Mouse (Mus musculus) liver, embryonic 16.5 days (tissue): ENCODE data around the gene Pdlim1. TPM values are rescaled to one million over a fixed set of nuclear protein-coding genes. Genes with fewer than 3 reads are reported as not detected.

Experiments used
- ATAC-seq: fragments of 200-750 bp; cut with Nextera tagmentation; 2 replicates; pipeline ENCODE4 v1.8.0; 2017; ENCODE audit warnings: low read depth, mild to moderate bottlenecking, moderate number of reproducible peaks, moderate library complexity
- H3K27ac ChIP-seq: fragments of 300-500 bp; sonication (generic); 2 replicates; pipeline ENCODE4 v1.5.1; 2014; ENCODE audit warnings: mild to moderate bottlenecking, low read length
- H3K27me3 ChIP-seq: fragments of 300-500 bp; sonication (generic); 2 replicates; pipeline ENCODE4 v1.6.1; 2014; ENCODE audit warnings: low read depth, low read length, mixed read lengths; ENCODE audit not compliant: control insufficient read depth, insufficient read depth
- H3K36me3 ChIP-seq: fragments of 300-500 bp; sonication (generic); 2 replicates; pipeline ENCODE4 v1.6.1; 2014; ENCODE audit warnings: mild to moderate bottlenecking; ENCODE audit not compliant: control insufficient read depth, insufficient read depth
- H3K4me1 ChIP-seq: fragments of 300-500 bp; sonication (generic); 2 replicates; pipeline ENCODE4 v1.6.1; 2014; ENCODE audit warnings: low read depth, low read length, mixed read lengths; ENCODE audit not compliant: control insufficient read depth
- H3K4me2 ChIP-seq: fragments of 300-500 bp; sonication (generic); 2 replicates; pipeline ENCODE4 v1.6.1; 2014; ENCODE audit warnings: low read depth, low read length, mixed read lengths
- H3K4me3 ChIP-seq: fragments of 300-500 bp; sonication (generic); 2 replicates; pipeline ENCODE4 v1.5.1; 2014; ENCODE audit warnings: low read depth, mild to moderate bottlenecking, low read length
- H3K9ac ChIP-seq: fragments of 300-500 bp; sonication (generic); 2 replicates; pipeline ENCODE4 v1.6.1; 2014; ENCODE audit warnings: low read depth, low read length
- H3K9me3 ChIP-seq: fragments of 300-500 bp; sonication (generic); replicated peaks from 2 replicates; pipeline ENCODE4 v1.6.1; 2016; ENCODE audit warnings: low read length; ENCODE audit not compliant: control insufficient read depth
- WGBS: fragments of 180-500 bp; shearing (Covaris S2); extraction: QIAGEN DNeasy Blood & Tissue Kit; methylation state at CpG from one replicate; pipeline ENCODE4 v1.1.7; 2014; ENCODE audit not compliant: insufficient replicate concordance; 5-methylcytosine and 5-hydroxymethylcytosine counted together
- polyA plus RNA-seq: library from polyadenylated mRNA; unstranded; fragments of >200 nt; fragmentation: Nextera tagmentation; extraction: Ambion mirVana; gene quantifications from 2 replicates; pipeline ENCODE4 v1.2.1, GENCODE M21; 2015

Pdlim1 gene
- polyA plus RNA-seq, 1 experiment from 2014 or later: 70.4 TPM

DNA sequence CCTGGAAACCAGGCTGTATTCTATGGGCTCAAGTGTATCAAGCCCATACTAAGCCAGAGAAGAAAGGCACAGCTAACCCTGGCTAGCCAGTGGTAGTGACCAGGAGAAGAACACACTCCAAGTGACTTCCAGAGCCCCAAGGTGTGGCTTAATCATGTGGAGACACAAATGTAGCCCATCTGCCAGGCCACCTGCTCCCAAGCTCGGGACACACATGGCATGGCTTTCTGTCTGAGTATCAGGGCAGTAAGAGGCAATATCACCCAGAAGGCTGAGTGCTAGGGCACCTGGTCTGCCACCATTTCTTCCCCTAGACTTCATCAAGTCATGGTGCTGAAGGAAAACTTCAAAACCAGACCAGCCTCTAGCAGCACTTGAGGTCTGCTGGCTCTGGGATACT, 22.6 kb upstream of the Pdlim1 start:
- Histone ChIP-seq H3K36me3 (no peaks in the 10 kb centered on the region), H3K4me1 (peaks cover 29% of the 10 kb centered on the region), H3K4me3 (no peak overlapping the region), H3K27me3 (no peaks in the 10 kb centered on the region), H3K9me3 (no peaks in the 10 kb centered on the region), H3K9ac (no peak overlapping the region), H3K4me2 (no peak overlapping the region), H3K27ac (no peak overlapping the region)
- WGBS: 50% methylated on average over 1 of the region's 1 CpGs
- no peak for ATAC-seq

DNA sequence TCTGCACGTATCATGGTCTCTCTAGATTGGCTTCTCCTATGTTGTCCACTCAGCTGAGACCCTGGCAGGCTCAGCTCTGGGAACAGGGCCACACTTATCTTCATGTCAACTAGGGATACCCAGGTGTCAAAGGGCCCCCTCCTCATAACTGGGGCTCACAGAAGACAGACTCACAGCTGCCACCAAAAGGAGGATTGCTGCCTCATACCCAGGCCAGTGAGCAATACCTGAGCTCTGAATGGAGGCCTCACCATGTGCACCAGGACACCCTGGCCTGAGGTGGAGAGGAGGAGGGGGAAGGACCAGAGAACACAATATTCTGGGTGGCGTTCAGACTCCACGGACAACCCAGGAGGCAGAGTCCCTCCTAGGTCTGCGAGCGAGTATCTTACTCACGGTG, 22.1 kb upstream of the Pdlim1 start:
- H3K4me2 ChIP-seq: no peak overlapping the region
- WGBS: 80% methylated on average over 6 of the region's 6 CpGs
- no peaks in the 10 kb centered on the region for H3K9me3 ChIP-seq
- no peaks in the 10 kb centered on the region for H3K36me3 ChIP-seq
- H3K9ac ChIP-seq: no peak overlapping the region
- no peaks in the 10 kb centered on the region for H3K27me3 ChIP-seq
- no peak overlapping the region for H3K27ac ChIP-seq
- no peak for ATAC-seq
- peaks cover 27% of the 10 kb centered on the region for H3K4me1 ChIP-seq
- H3K4me3 ChIP-seq: no peak overlapping the region

DNA sequence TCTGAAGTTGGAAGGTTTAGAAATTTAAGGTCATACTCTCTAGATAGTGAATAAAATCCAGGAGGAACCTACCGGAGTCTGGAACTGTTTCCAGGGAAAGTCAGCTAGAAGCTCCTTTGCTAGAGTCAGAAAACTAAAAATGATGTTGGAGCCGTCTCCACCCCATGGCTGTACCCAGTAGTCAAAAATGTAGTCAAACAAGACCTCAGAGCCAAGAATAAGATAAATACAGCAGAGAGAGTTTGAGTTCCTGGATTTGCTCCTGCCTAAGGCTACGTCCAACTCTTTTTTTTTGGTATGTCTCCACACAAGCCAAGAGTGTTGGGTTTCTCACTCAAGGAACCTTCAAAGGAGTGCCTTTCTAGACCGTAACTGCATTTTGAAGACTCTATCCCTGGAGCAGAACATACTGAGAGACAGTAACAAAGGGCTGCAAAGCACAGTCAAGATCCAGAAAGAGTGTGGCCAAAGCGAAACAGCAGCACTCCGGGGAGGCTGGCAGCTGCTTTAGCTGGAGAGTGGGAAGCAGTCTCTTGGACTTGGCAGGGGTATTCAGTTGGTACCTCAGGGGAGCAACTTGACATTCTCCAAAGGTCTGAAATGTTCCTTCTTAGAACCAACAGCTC, 18.6 kb upstream of the Pdlim1 start:
- H3K4me1 ChIP-seq: no peaks in the 10 kb centered on the region; the same call in 1 of the 2 replicates
- no peak overlapping the region for H3K9ac ChIP-seq
- H3K36me3 ChIP-seq: no peaks in the 10 kb centered on the region
- no peaks in the 10 kb centered on the region for H3K9me3 ChIP-seq
- no peaks in the 10 kb centered on the region for H3K27me3 ChIP-seq
- ATAC-seq: no peak
- no peak overlapping the region for H3K4me3 ChIP-seq
- 72% methylated on average over 6 of the region's 6 CpGs for WGBS
- H3K4me2 ChIP-seq: no peak overlapping the region
- no peak overlapping the region for H3K27ac ChIP-seq

DNA sequence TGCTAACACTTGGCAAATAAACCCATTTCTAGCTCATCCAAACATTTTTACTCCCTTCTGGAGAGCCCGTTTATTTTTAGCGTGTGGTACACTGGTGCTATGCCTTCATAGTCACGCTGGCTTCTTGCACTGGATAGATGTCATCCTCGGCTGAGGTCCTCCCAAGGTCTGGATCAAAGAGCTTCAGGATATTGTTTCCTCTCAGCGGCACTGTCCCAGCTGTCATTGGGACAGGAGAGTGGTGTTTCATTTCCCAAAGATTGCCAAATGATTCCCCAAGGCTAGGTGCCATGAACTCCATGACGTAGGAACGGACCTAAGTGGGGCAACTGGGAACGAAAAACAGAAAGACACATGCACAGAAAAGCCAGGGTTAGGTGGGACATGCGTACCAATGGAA, 16.8 kb upstream of the Pdlim1 start:
- Histone ChIP-seq H3K4me1 (no peaks in the 10 kb centered on the region), H3K36me3 (no peaks in the 10 kb centered on the region), H3K9ac (no peak overlapping the region), H3K9me3 (no peaks in the 10 kb centered on the region), H3K4me2 (no peak overlapping the region), H3K27ac (no peak overlapping the region), H3K27me3 (no peaks in the 10 kb centered on the region), H3K4me3 (no peak overlapping the region)
- 79% methylated on average over 9 of the region's 9 CpGs for WGBS
- no peak for ATAC-seq

DNA sequence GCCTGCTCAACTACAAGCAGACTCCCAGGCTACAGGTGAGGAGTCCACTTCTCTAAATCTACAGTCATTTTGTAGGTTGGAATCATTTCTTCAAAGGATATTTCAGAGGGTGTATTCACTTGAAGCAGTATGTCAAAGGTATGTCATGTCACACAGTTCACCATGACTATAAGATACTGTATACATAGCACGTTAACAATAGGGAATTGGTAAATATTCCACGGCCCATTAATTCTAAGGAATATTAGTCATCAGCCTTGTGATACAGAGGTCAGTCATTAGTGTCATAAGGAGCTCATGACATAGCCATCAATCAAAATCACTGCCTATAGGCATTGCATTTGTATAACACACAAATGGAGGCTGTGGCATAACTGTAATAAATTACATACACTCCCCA, 13.1 kb upstream of the Pdlim1 start:
- 78% methylated on average over 2 of the region's 2 CpGs for WGBS
- no peaks in the 10 kb centered on the region for H3K9me3 ChIP-seq
- H3K4me1 ChIP-seq: no peaks in the 10 kb centered on the region
- no peak overlapping the region for H3K4me3 ChIP-seq
- no peak overlapping the region for H3K27ac ChIP-seq
- no peaks in the 10 kb centered on the region for H3K36me3 ChIP-seq
- no peak overlapping the region for H3K9ac ChIP-seq
- no peak for ATAC-seq
- no peak overlapping the region for H3K4me2 ChIP-seq
- no peaks in the 10 kb centered on the region for H3K27me3 ChIP-seq

DNA sequence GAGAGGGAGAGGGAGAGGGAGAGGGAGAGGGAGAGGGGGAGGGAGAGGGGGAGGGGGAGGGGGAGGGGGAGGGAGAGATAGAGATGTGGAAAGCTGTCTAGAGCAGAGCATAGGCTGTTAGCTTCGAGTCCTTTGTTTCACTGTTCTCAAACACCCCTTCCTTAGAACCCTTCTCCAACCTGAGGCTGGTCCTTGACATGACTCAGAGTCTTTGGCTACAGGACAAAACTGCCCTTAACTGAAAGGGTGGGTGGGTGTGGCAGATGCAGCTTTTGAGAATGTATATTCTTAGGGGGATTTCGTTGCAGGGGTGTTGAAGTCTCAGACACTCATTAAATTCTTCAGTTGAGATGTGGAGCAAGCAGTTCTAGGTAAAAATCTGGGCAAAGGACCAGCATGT, 11.8 kb upstream of the Pdlim1 start:
- no peaks in the 10 kb centered on the region for H3K36me3 ChIP-seq
- H3K4me2 ChIP-seq: no peak overlapping the region
- H3K9ac ChIP-seq: no peak overlapping the region
- H3K27ac ChIP-seq: no peak overlapping the region
- H3K4me3 ChIP-seq: no peak overlapping the region
- no peaks in the 10 kb centered on the region for H3K9me3 ChIP-seq
- no peak for ATAC-seq
- H3K4me1 ChIP-seq: no peaks in the 10 kb centered on the region; the same call in 1 of the 2 replicates
- H3K27me3 ChIP-seq: no peaks in the 10 kb centered on the region
- 40% methylated on average over 2 of the region's 2 CpGs for WGBS

DNA sequence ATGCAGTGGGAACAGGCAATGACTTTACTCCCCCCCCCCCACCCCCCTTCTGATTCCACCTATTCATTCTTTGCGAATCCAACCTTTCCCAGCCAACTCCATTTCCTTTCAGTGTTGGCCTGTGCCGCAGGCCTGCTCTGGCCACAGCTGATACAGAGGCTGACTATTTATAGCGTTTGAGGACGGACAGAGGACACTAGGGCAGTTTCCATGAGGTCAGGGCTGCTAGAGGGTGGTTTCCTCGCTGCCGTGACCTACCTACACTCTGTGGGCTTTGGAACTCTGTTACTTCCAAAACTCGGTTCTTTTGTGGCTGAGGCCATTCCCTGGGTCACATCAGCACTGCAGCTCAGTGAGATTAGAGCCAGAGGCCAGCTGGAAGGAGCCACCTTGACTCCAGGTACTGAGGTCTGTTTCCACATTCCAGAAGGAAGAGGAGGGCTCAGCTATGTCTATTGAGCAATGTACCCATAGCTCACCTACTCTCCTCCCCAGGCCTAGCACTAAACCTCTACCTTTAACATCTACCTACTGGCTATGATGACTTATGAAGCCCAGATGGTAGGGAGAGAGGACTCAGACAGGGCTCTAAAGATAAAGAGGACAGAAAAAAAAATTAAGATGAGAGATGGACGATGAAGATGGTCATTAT, 6.9 kb upstream of the Pdlim1 start:
- 45% methylated on average over 8 of the region's 8 CpGs for WGBS
- Histone ChIP-seq H3K4me2 (no peak overlapping the region), H3K4me3 (no peak overlapping the region), H3K4me1 (no peaks in the 10 kb centered on the region; the same call in 1 of the 2 replicates), H3K27me3 (no peaks in the 10 kb centered on the region), H3K27ac (no peak overlapping the region), H3K9me3 (no peaks in the 10 kb centered on the region), H3K36me3 (no peaks in the 10 kb centered on the region), H3K9ac (no peak overlapping the region)
- peak; percentile 82 for ATAC-seq

DNA sequence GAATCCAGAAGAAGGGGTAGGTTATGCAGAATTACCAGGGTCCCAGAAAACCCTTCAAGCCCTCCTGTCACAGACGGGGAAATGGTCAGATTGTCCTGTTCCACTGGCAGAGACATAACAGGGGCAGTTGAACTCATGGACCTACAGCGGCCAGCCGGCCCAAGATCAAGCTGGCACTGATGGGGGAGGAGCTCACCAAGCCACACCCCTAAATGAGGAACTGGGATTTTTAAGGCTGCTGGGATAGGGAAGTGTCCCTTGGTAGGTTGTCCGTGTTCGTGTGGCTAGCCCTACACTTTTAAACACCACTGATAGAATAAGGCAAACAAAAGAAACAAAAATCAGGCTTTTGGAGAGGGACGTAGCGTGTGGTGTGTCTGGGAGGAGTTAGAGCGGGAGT, 5.9 kb upstream of the Pdlim1 start:
- WGBS: 71% methylated on average over 8 of the region's 8 CpGs
- H3K9me3 ChIP-seq: no peaks in the 10 kb centered on the region
- no peak overlapping the region for H3K27ac ChIP-seq
- ATAC-seq: no peak
- H3K4me2 ChIP-seq: no peak overlapping the region
- H3K27me3 ChIP-seq: peaks cover 5% of the 10 kb centered on the region
- no peak overlapping the region for H3K4me3 ChIP-seq
- H3K36me3 ChIP-seq: no peaks in the 10 kb centered on the region
- no peak overlapping the region for H3K9ac ChIP-seq
- H3K4me1 ChIP-seq: no peaks in the 10 kb centered on the region; the same call in 1 of the 2 replicates

DNA sequence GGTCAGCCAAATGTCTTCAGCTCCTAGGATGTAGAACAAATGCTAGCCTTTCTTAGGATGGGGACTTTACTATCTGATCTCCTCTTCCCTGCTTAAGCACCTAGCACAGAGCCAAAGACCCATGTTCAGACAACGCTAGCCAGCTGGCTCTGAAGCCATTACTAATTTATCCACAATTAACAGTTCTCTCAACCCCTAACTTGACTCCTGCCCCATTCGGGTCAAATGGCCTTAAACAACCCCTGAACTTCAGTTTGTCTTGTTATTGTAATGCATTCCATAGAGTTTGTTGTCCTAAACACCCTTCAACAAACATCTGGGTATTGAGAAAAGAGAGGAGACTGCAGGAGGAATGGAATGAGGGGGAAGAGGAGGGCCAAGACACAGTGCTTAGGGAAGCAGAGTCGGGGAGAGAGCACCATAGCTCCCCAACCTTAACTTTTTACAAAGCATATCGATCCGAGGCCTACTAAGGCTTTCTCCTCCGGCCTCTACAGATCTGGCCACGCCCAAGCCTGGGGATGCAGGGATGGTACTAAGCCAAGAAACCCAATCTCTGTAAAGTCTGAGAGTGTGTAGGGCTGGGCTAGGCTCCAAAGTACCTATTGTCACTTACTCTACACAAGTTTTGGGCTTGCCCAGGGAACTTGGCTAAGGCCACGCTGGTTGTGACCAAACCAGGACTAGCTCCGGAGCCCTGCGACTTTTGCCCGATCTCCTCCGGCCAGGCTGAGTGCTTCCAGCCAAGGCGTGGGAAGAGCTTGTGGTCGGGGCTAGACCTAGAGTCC, 4.0 kb upstream of the Pdlim1 start:
- 72% methylated on average over 14 of the region's 14 CpGs for WGBS
- Histone ChIP-seq H3K27ac (no peak overlapping the region), H3K9me3 (no peaks in the 10 kb centered on the region), H3K36me3 (no peaks in the 10 kb centered on the region), H3K9ac (no peak overlapping the region), H3K4me2 (no peak overlapping the region), H3K4me1 (peaks cover 8% of the 10 kb centered on the region), H3K27me3 (peaks cover 15% of the 10 kb centered on the region), H3K4me3 (no peak overlapping the region)
- no peak for ATAC-seq
